Mouse (Mus musculus) liver, embryonic 13.5 days (tissue): ENCODE measurements at regions not wholly inside any gene's neighbourhood (a gene's known extent, or its start where the extent isn't known, plus 50 kb on each side); places are given as distances from the start of the nearest gene placed in this dataset.

ENCODE experiments used
- ATAC-seq: fragments of 200-750 bp; cut with Nextera tagmentation; 2 replicates; pipeline ENCODE4 v1.8.0; 2017; ENCODE audit warnings: low read depth, mild to moderate bottlenecking, moderate number of reproducible peaks, moderate library complexity
- DNase-seq: peaks from one replicate; pipeline ENCODE4 v3.0.0; 2022
- H3K27ac ChIP-seq: fragments of 300-500 bp; sonication (generic); 2 replicates; pipeline ENCODE4 v1.5.1; 2015; ENCODE audit warnings: moderate library complexity, mild to moderate bottlenecking, inconsistent platforms
- H3K27me3 ChIP-seq: fragments of 300-500 bp; sonication (generic); 2 replicates; pipeline ENCODE4 v1.6.1; 2015; ENCODE audit warnings: mild to moderate bottlenecking, inconsistent platforms
- H3K36me3 ChIP-seq: fragments of 300-500 bp; sonication (generic); 2 replicates; pipeline ENCODE4 v1.6.1; 2015; ENCODE audit warnings: mild to moderate bottlenecking, inconsistent platforms
- H3K4me1 ChIP-seq: fragments of 300-500 bp; sonication (generic); replicated peaks from 2 replicates; pipeline ENCODE4 v1.6.1; 2015; ENCODE audit warnings: inconsistent platforms
- H3K4me2 ChIP-seq: fragments of 300-500 bp; sonication (generic); 2 replicates; pipeline ENCODE4 v1.6.1; 2015; ENCODE audit warnings: inconsistent platforms, mild to moderate bottlenecking, moderate library complexity
- H3K4me3 ChIP-seq: fragments of 300-500 bp; sonication (generic); replicated peaks from 2 replicates; pipeline ENCODE4 v1.5.1; 2015; ENCODE audit warnings: mild to moderate bottlenecking, inconsistent platforms
- H3K9ac ChIP-seq: fragments of 300-500 bp; sonication (generic); 2 replicates; pipeline ENCODE4 v1.6.1; 2015; ENCODE audit warnings: mild to moderate bottlenecking, inconsistent platforms
- H3K9me3 ChIP-seq: fragments of 300-500 bp; sonication (generic); replicated peaks from 2 replicates; pipeline ENCODE4 v1.6.1; 2016; ENCODE audit warnings: inconsistent platforms
- WGBS: fragments of 180-500 bp; shearing (Covaris S2); methylation state at CpG from one replicate; pipeline ENCODE4 v1.1.7; 2015; ENCODE audit not compliant: insufficient replicate concordance; 5-methylcytosine and 5-hydroxymethylcytosine counted together

- no peak for ATAC-seq
- WGBS: 56% methylated on average over 8 of the region's 8 CpGs
These were observed 253.3 kb upstream of the Mmadhc start for GRCm38 (mm10) chr2:50549871-50550270.

GRCm38 (mm10) chr2:50539741-50540441, 243.3 kb upstream of the Mmadhc start:
- H3K9ac ChIP-seq: no peak overlapping the region
- no peak for ATAC-seq
- WGBS: 46% methylated on average over 2 of the region's 2 CpGs

More at GRCm38 (mm10) chr2:50549871-50550270, 253.3 kb upstream of the Mmadhc start:
- DNase-seq: no peak
- Histone ChIP-seq H3K4me2 (no peak overlapping the region), H3K36me3 (no peaks in the 10 kb centered on the region), H3K4me1 (no peaks in the 10 kb centered on the region), H3K9ac (no peak overlapping the region), H3K27me3 (no peaks in the 10 kb centered on the region), H3K27ac (no peak overlapping the region), H3K4me3 (no peak overlapping the region), H3K9me3 (no peaks in the 10 kb centered on the region)

GRCm38 (mm10) chr2:50538068-50538467, 241.5 kb upstream of the Mmadhc start:
- no peak overlapping the region for H3K9ac ChIP-seq
- DNase-seq: no peak
- no peak overlapping the region for H3K4me3 ChIP-seq
- H3K27ac ChIP-seq: no peak overlapping the region
- no peak for ATAC-seq
- no peaks in the 10 kb centered on the region for H3K36me3 ChIP-seq
- H3K27me3 ChIP-seq: no peaks in the 10 kb centered on the region
- WGBS: 57% methylated on average over 5 of the region's 5 CpGs
- H3K4me1 ChIP-seq: no peaks in the 10 kb centered on the region
- H3K4me2 ChIP-seq: no peak overlapping the region
- H3K9me3 ChIP-seq: no peaks in the 10 kb centered on the region

More at GRCm38 (mm10) chr2:50539741-50540441, 243.3 kb upstream of the Mmadhc start:
- Histone ChIP-seq H3K4me1 (no peaks in the 10 kb centered on the region), H3K27ac (no peak overlapping the region), H3K4me3 (no peak overlapping the region), H3K4me2 (no peak overlapping the region), H3K27me3 (no peaks in the 10 kb centered on the region), H3K9me3 (no peaks in the 10 kb centered on the region), H3K36me3 (no peaks in the 10 kb centered on the region)
- no peak for DNase-seq

GRCm38 (mm10) chr2:50535085-50535878, 238.7 kb upstream of the Mmadhc start:
- Histone ChIP-seq H3K36me3 (no peaks in the 10 kb centered on the region), H3K4me1 (no peaks in the 10 kb centered on the region), H3K4me2 (no peak overlapping the region), H3K27ac (no peak overlapping the region), H3K4me3 (no peak overlapping the region), H3K9ac (no peak overlapping the region), H3K27me3 (no peaks in the 10 kb centered on the region), H3K9me3 (no peaks in the 10 kb centered on the region)
- 45% methylated on average over 4 of the region's 4 CpGs for WGBS
- no peak for ATAC-seq
- no peak for DNase-seq

GRCm38 (mm10) chr2:50533702-50534101, 237.1 kb upstream of the Mmadhc start:
- Histone ChIP-seq H3K4me1 (no peaks in the 10 kb centered on the region), H3K36me3 (no peaks in the 10 kb centered on the region), H3K27ac (no peak overlapping the region), H3K4me3 (no peak overlapping the region), H3K27me3 (no peaks in the 10 kb centered on the region), H3K9ac (no peak overlapping the region), H3K9me3 (no peaks in the 10 kb centered on the region), H3K4me2 (no peak overlapping the region)
- WGBS: 57% methylated on average over 2 of the region's 2 CpGs
- DNase-seq (no peak), ATAC-seq (no peak)

- DNase-seq: no peak
- Histone ChIP-seq H3K36me3 (no peaks in the 10 kb centered on the region), H3K4me2 (no peak overlapping the region), H3K4me1 (no peaks in the 10 kb centered on the region), H3K4me3 (no peak overlapping the region), H3K9me3 (no peaks in the 10 kb centered on the region), H3K27me3 (no peaks in the 10 kb centered on the region), H3K27ac (no peak overlapping the region), H3K9ac (no peak overlapping the region)
- ATAC-seq: no peak
These were observed 230.8 kb upstream of the Mmadhc start for GRCm38 (mm10) chr2:50527425-50527824.

GRCm38 (mm10) chr2:50524838-50525615, 228.4 kb upstream of the Mmadhc start:
- WGBS: 65% methylated on average over 10 of the region's 10 CpGs
- H3K4me3 ChIP-seq: no peak overlapping the region
- ATAC-seq (no peak), DNase-seq (no peak)
- no peaks in the 10 kb centered on the region for H3K36me3 ChIP-seq
- H3K27ac ChIP-seq: no peak overlapping the region
- H3K9me3 ChIP-seq: no peaks in the 10 kb centered on the region
- no peak overlapping the region for H3K9ac ChIP-seq
- no peaks in the 10 kb centered on the region for H3K4me1 ChIP-seq
- H3K27me3 ChIP-seq: no peaks in the 10 kb centered on the region
- H3K4me2 ChIP-seq: no peak overlapping the region

GRCm38 (mm10) chr2:50520169-50520568, 223.6 kb upstream of the Mmadhc start:
- Histone ChIP-seq H3K27ac (no peak overlapping the region), H3K27me3 (no peaks in the 10 kb centered on the region), H3K4me3 (no peak overlapping the region), H3K4me2 (no peak overlapping the region), H3K4me1 (no peaks in the 10 kb centered on the region), H3K9me3 (no peaks in the 10 kb centered on the region), H3K9ac (no peak overlapping the region), H3K36me3 (no peaks in the 10 kb centered on the region)
- ATAC-seq (no peak), DNase-seq (no peak)
- WGBS: 45% methylated on average over 8 of the region's 8 CpGs

GRCm38 (mm10) chr2:50519129-50519504, 222.5 kb upstream of the Mmadhc start:
- DNase-seq (no peak), ATAC-seq (no peak)
- WGBS: 49% methylated on average over 1 of the region's 1 CpGs
- no peaks in the 10 kb centered on the region for H3K4me1 ChIP-seq
- H3K36me3 ChIP-seq: no peaks in the 10 kb centered on the region
- H3K27me3 ChIP-seq: no peaks in the 10 kb centered on the region
- no peak overlapping the region for H3K27ac ChIP-seq
- H3K9me3 ChIP-seq: no peaks in the 10 kb centered on the region
- no peak overlapping the region for H3K9ac ChIP-seq
- no peak overlapping the region for H3K4me3 ChIP-seq
- no peak overlapping the region for H3K4me2 ChIP-seq

GRCm38 (mm10) chr2:50518371-50519128, 221.9 kb upstream of the Mmadhc start:
- no peaks in the 10 kb centered on the region for H3K4me1 ChIP-seq
- ATAC-seq (no peak), DNase-seq (no peak)
- no peaks in the 10 kb centered on the region for H3K9me3 ChIP-seq
- WGBS: 41% methylated on average over 10 of the region's 10 CpGs
- no peaks in the 10 kb centered on the region for H3K36me3 ChIP-seq
- H3K4me3 ChIP-seq: no peak overlapping the region
- no peak overlapping the region for H3K4me2 ChIP-seq
- no peak overlapping the region for H3K9ac ChIP-seq
- no peaks in the 10 kb centered on the region for H3K27me3 ChIP-seq
- no peak overlapping the region for H3K27ac ChIP-seq

- 72% methylated on average over 4 of the region's 4 CpGs for WGBS
- Histone ChIP-seq H3K4me2 (no peak overlapping the region), H3K27me3 (no peaks in the 10 kb centered on the region), H3K27ac (no peak overlapping the region), H3K9ac (no peak overlapping the region), H3K4me3 (no peak overlapping the region), H3K9me3 (no peaks in the 10 kb centered on the region), H3K4me1 (no peaks in the 10 kb centered on the region), H3K36me3 (no peaks in the 10 kb centered on the region)
- DNase-seq: no peak
- ATAC-seq: no peak
These were observed 216.7 kb upstream of the Mmadhc start for GRCm38 (mm10) chr2:50513276-50513675.
